18 mouse cellular contexts compared by ENCODE assay signal in the genomic region with DNA sequence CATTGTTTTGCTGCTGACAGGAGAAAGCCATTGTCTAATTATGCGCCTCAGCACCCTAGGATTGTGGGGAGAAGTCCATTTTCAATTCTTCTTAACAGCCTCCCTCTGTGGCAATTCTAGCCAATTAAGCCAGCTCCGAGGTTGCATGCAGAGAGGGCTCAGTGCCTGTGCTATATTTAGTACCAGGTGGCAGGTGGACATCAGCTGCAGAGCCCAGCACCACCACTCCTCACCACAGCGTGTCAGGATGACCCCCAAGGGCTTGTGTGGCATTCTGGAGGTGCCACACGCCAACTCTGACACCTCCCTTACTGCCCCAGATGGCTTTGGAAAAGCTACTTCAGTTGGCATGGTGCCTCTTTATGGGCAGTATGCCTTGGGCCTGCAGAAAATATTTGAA. TPM values are rescaled to one million over a fixed set of nuclear protein-coding genes. Genes with fewer than 3 reads are reported as not detected.
DNase-seq lines count a peak whose midpoint lies in the region; ATAC-seq and TF ChIP-seq lines count a peak whose summit lies in the region.
"Had no signal": no experiment of that assay in that cellular context is flagged by ENCODE, and none has a peak within 500 bp of the region (broad histone marks: within the 10 kb centered on the region; RNA-seq: fewer than 3 reads in every experiment).

No protein-coding gene starts in this region.

- peaks cover 20% of the 10 kb centered on the region; the same call in 1 of the 2 replicates for H3K27me3 ChIP-seq in forebrain, embryonic 12.5 days
- no peaks in the 10 kb centered on the region for H3K27me3 ChIP-seq in forebrain, embryonic 13.5 days
- H3K27me3 ChIP-seq in midbrain, postnatal 0 days (ENCODE audit: insufficient read depth, low read length): no peaks in the 10 kb centered on the region
- H3K27me3 ChIP-seq: embryonic facial prominence, embryonic 12.5 days; lung, embryonic 15.5 days had no signal

- WGBS in forebrain, embryonic 12.5 days: 14% methylated on average over 4 of the region's 4 CpGs
- 18% methylated on average over 4 of the region's 4 CpGs for WGBS in forebrain, embryonic 13.5 days
- WGBS in midbrain, postnatal 0 days: 21% methylated on average over 4 of the region's 4 CpGs

- H3K9me3 ChIP-seq in forebrain, embryonic 12.5 days: no peaks in the 10 kb centered on the region
- no peaks in the 10 kb centered on the region for H3K9me3 ChIP-seq in forebrain, embryonic 13.5 days (replicated peaks)
- H3K9me3 ChIP-seq in midbrain, postnatal 0 days (ENCODE audit: low read length): no peaks in the 10 kb centered on the region
- H3K9me3 ChIP-seq: embryonic facial prominence, embryonic 12.5 days; lung, embryonic 15.5 days had no signal

- H3K36me3 ChIP-seq in forebrain, embryonic 12.5 days (replicated peaks): no peaks in the 10 kb centered on the region
- no peaks in the 10 kb centered on the region for H3K36me3 ChIP-seq in forebrain, embryonic 13.5 days (ENCODE audit: poor library complexity, severe bottlenecking)
- H3K36me3 ChIP-seq in midbrain, postnatal 0 days (ENCODE audit: insufficient read depth, low read length): no peaks in the 10 kb centered on the region
- H3K36me3 ChIP-seq: embryonic facial prominence, embryonic 12.5 days; lung, embryonic 15.5 days had no signal

- DNase-seq in brain, adult 2 months (ENCODE audit: low read depth, low spot score): peak; percentile 98
- DNase-seq in cerebellum, postnatal 25 days: peak; percentile 90 to 91
- DNase-seq in midbrain, postnatal 0 days (ENCODE audit: low spot score): peak; percentile 57
- no peak for DNase-seq in urinary bladder, adult 18-20 months (ENCODE audit: low spot score in 2 of 2)
- DNase-seq in right cerebral cortex, postnatal 14 days: no peak
- DNase-seq: right cerebral cortex, adult 18-20 months had no signal

- 0 out of 2 replicates have a peak overlapping the region, but pooled peaks have one; percentile 10 for H3K27ac ChIP-seq in forebrain, embryonic 12.5 days
- H3K27ac ChIP-seq in forebrain, embryonic 13.5 days: no peak overlapping the region; the same call in 1 of the 2 replicates
- H3K27ac ChIP-seq in midbrain, postnatal 0 days (ENCODE audit: low read depth, low read length): no peak overlapping the region
- H3K27ac ChIP-seq: embryonic facial prominence, embryonic 12.5 days; layer of hippocampus, adult 2 months; lung, embryonic 15.5 days had no signal

- H3K9ac ChIP-seq in forebrain, embryonic 12.5 days: no peak overlapping the region
- no peak overlapping the region for H3K9ac ChIP-seq in forebrain, embryonic 13.5 days
- no peak overlapping the region for H3K9ac ChIP-seq in midbrain, postnatal 0 days (replicated peaks; ENCODE audit: low read length, poor library complexity, severe bottlenecking)
- H3K9ac ChIP-seq: embryonic facial prominence, embryonic 12.5 days; lung, embryonic 15.5 days had no signal

- no peak overlapping the region for H3K4me3 ChIP-seq in forebrain, embryonic 12.5 days (replicated peaks)
- no peak overlapping the region for H3K4me3 ChIP-seq in forebrain, embryonic 13.5 days
- no peak overlapping the region for H3K4me3 ChIP-seq in midbrain, postnatal 0 days (ENCODE audit: low read depth, low read length)
- H3K4me3 ChIP-seq: embryonic facial prominence, embryonic 12.5 days; layer of hippocampus, adult 2 months; lung, embryonic 15.5 days had no signal

- TF ChIP-seq CTCF in midbrain, postnatal 0 days (IDR thresholded peaks at IDR 0.05): no peak

- H3K4me2 ChIP-seq in forebrain, embryonic 12.5 days: no peak overlapping the region
- no peak overlapping the region for H3K4me2 ChIP-seq in forebrain, embryonic 13.5 days
- H3K4me2 ChIP-seq in midbrain, postnatal 0 days (ENCODE audit: low read depth, low read length, poor library complexity, severe bottlenecking): no peak overlapping the region
- H3K4me2 ChIP-seq: embryonic facial prominence, embryonic 12.5 days; lung, embryonic 15.5 days had no signal

- ATAC-seq in forebrain, embryonic 12.5 days (ENCODE audit: low FRiP score): peak; percentile 40; the same call in 1 of the 2 replicates
- no peak for ATAC-seq in forebrain, embryonic 13.5 days
- no peak for ATAC-seq in midbrain, postnatal 0 days (ENCODE audit: low FRiP score)
- ATAC-seq in megakaryocyte, adult 5-6 weeks (ENCODE audit: poor library complexity, severe bottlenecking): no peak
- ATAC-seq: intestine, postnatal 0 days had no signal

- H3K4me1 ChIP-seq in forebrain, embryonic 12.5 days: peaks cover 12% of the 10 kb centered on the region
- H3K4me1 ChIP-seq in forebrain, embryonic 13.5 days: peaks cover 15% of the 10 kb centered on the region
- H3K4me1 ChIP-seq in midbrain, postnatal 0 days (ENCODE audit: insufficient read depth, low read length): no peaks in the 10 kb centered on the region
- H3K4me1 ChIP-seq: lung, embryonic 15.5 days had no signal

RNA-seq across cellular contexts. Expression of gene Rpl36-ps4, which starts 48.5 kb away (rescaled TPM):
- polyA plus RNA-seq in forebrain, embryonic 12.5 days (2016; fragmentation: Nextera tagmentation; extraction: Ambion mirVana): not detected in 2 replicates
- not detected in 2 replicates for polyA plus RNA-seq in forebrain, embryonic 13.5 days (2015; fragmentation: Nextera tagmentation; extraction: Ambion mirVana)
- total RNA-seq in midbrain, postnatal 0 days (2014; rRNA removed): not detected in 2 replicates
- not detected in 2 replicates for polyA plus RNA-seq in midbrain, postnatal 0 days (2015; fragmentation: Nextera tagmentation; extraction: Ambion mirVana)
- total RNA-seq in megakaryocyte, adult 5-6 weeks (2015): not detected in 2 replicates
- not detected in 2 replicates for total RNA-seq in megakaryocyte, adult 5-6 weeks (2017)
- total RNA-seq: ES-E14; layer of hippocampus, adult 2 months; left cerebral cortex, postnatal 36 days; monocyte, adult 5-6 weeks had no signal
- polyA plus RNA-seq: embryonic facial prominence, embryonic 12.5 days; frontal cortex, adult 2 months; heart, embryonic 14.5 days; intestine, postnatal 0 days; lung, embryonic 15.5 days had no signal

Comparison
In these comparisons a context has a peak if more than half of its experiments do, and no peak if none do; other contexts are left out.
1. DNase-seq: peak in brain, adult 2 months (single experiment), cerebellum, postnatal 25 days (2 of 2) and midbrain, postnatal 0 days (single experiment); none in urinary bladder, adult 18-20 months (0 of 2) and right cerebral cortex, postnatal 14 days (single experiment).